Mouse (Mus musculus): ENCODE results near the gene Asic2. TPM values are rescaled to one million over a fixed set of nuclear protein-coding genes. Genes with fewer than 3 reads are reported as not detected.

The Asic2 gene
- polyA plus RNA-seq, 1 experiment from 2014 or later: 16.2 TPM

DNA sequence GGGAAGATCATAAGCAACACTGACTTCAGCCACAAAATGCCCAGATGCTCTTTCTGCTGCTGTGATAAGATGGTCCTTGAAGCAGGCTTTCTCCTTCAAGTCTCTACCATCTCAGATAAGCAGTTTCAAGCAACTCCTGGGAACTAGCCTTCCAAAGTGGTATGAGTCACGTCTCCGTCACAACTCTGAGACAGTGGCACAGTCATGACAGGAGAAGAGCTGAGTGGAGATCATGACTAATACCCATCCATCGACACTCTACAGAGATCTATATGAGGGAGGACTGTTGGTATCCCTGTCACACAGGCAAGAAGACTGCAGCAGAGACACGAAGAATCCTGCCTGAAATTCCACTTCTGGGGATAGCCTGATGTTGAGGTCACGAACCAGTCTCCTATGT is 1049.9 kb downstream of the Asic2 start:
- H3K36me3 ChIP-seq (ENCODE audit: control insufficient read depth, insufficient read depth, low read length): peaks cover 4% of the 10 kb centered on the region; the same call in 1 of the 2 replicates
- H3K4me2 ChIP-seq (ENCODE audit: low read length): no peak overlapping the region
- no peak overlapping the region for H3K4me3 ChIP-seq (ENCODE audit: low read depth, low read length)
- no peak overlapping the region for H3K27ac ChIP-seq (ENCODE audit: low read length)
- H3K4me1 ChIP-seq (ENCODE audit: control insufficient read depth, insufficient read depth, low read length): peaks cover 2% of the 10 kb centered on the region; the same call in 1 of the 2 replicates
- H3K27me3 ChIP-seq (ENCODE audit: control insufficient read depth, insufficient read depth, low read depth, low read length): no peaks in the 10 kb centered on the region
- no peak for ATAC-seq
- no peak overlapping the region for H3K9ac ChIP-seq (ENCODE audit: low read depth, low read length)
- 86% methylated on average over 5 of the region's 5 CpGs for WGBS
- no peaks in the 10 kb centered on the region; the same call in 1 of the 2 replicates for H3K9me3 ChIP-seq (replicated peaks; ENCODE audit: control insufficient read depth, low read length, poor library complexity, severe bottlenecking)

DNA sequence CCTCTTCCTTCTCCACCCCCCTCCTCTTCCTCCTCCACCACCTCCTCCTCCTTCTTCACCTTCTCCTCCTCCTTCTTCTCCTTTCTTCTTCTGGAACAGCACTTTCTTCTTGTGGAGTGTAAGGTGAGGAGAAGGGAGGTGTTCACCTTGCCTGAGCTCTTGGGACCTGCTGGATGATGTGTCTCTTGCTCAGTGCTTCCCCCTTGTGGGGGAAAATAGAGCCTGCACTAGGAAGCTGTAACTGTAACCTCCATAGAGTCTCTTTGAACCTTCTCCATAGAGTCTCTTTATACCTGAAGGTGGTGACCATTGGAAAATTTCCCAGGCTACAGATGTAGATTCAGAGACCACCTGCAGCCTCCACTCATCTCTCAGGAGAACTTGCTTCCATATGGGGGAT is 1050.6 kb downstream of the Asic2 start:
- H3K27ac ChIP-seq (ENCODE audit: low read length): no peak overlapping the region
- H3K4me1 ChIP-seq (ENCODE audit: control insufficient read depth, insufficient read depth, low read length): no peaks in the 10 kb centered on the region
- no peak overlapping the region for H3K4me3 ChIP-seq (ENCODE audit: low read depth, low read length)
- H3K9ac ChIP-seq (ENCODE audit: low read depth, low read length): no peak overlapping the region
- no peak for ATAC-seq
- peaks cover 4% of the 10 kb centered on the region; the same call in 1 of the 2 replicates for H3K36me3 ChIP-seq (ENCODE audit: control insufficient read depth, insufficient read depth, low read length)
- H3K4me2 ChIP-seq (ENCODE audit: low read length): no peak overlapping the region
- no peaks in the 10 kb centered on the region for H3K27me3 ChIP-seq (ENCODE audit: control insufficient read depth, insufficient read depth, low read depth, low read length)
- H3K9me3 ChIP-seq (replicated peaks; ENCODE audit: control insufficient read depth, low read length, poor library complexity, severe bottlenecking): no peaks in the 10 kb centered on the region; the same call in 1 of the 2 replicates

DNA sequence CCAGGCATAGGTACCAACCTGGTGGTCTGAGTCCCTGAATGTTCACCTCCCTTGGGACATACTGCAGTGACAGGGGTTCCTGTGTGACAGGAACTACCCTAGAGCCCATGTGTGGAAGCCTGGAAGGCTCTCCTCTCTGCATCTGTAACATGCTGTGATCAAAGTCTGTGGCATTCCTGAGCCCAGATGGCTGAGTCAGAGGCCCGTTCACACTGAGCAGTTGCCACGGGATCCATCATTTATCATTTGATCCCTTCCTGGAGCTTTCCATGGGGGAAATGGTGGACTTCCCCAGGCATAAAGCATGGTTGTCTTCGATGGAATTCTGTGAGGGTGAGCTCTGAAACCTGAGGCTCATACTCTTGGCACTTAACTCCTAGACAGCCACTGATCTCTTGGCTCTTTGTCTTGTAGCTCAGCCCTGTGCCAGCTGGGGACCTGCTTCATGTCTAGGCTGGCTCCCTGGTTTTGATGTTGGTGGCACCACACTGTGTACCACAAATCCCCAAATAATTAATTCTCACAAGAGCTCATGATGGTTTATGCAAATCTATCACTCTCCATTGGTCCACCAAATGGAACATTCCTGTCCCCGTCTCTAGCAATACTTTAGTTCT is 1054.7 kb downstream of the Asic2 start:
- no peak overlapping the region for H3K27ac ChIP-seq (ENCODE audit: low read length)
- no peaks in the 10 kb centered on the region for H3K4me1 ChIP-seq (ENCODE audit: control insufficient read depth, insufficient read depth, low read length)
- H3K27me3 ChIP-seq (ENCODE audit: control insufficient read depth, insufficient read depth, low read depth, low read length): no peaks in the 10 kb centered on the region
- H3K36me3 ChIP-seq (ENCODE audit: control insufficient read depth, insufficient read depth, low read length): peaks cover 4% of the 10 kb centered on the region; the same call in 1 of the 2 replicates
- WGBS: 47% methylated on average over 4 of the region's 4 CpGs
- no peak for ATAC-seq
- H3K4me3 ChIP-seq (ENCODE audit: low read depth, low read length): no peak overlapping the region
- H3K4me2 ChIP-seq (ENCODE audit: low read length): no peak overlapping the region
- no peak overlapping the region for H3K9ac ChIP-seq (ENCODE audit: low read depth, low read length)
- no peaks in the 10 kb centered on the region; the same call in 1 of the 2 replicates for H3K9me3 ChIP-seq (replicated peaks; ENCODE audit: control insufficient read depth, low read length, poor library complexity, severe bottlenecking)

DNA sequence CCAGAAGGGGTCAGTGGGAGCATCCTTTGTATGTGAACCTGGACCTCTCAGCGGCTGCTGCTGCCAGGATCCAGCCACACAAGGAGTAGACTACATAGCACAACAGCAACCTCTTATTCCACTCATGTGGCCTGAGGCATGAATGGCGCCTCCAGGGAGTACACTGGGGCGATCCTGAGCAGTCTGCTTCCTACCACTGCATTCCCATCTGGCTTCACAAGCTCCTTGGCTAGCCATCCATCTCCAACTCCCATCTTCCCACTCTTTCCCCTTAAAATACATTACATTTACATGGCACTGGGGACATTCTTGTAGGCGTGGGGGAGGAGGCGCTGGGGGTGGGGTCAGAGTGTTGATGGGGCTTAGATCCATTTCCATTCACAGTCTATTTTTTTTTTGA is 1055.5 kb downstream of the Asic2 start:
- no peak overlapping the region for H3K9ac ChIP-seq (ENCODE audit: low read depth, low read length)
- 86% methylated on average over 5 of the region's 5 CpGs for WGBS
- no peak for ATAC-seq

DNA sequence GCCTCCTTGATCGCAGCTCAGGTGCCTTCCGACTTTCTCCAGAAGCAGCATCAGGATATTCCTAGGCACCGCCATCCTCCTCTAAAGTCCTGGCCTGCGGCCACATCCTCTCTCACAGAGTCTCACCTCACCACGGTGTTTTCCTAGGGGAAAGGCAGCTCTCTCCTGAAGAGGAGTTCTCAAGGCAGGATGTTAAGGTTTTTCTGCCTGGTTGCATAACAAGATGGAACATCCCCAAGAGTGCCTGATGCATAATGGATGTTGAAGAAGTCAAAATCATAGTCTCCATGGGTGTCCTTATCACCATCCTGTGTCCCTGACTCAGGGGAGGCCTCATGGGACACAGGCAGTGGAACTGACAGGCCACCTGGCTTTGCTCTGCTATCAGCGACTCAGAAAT is 1060.4 kb downstream of the Asic2 start:
- H3K9me3 ChIP-seq (replicated peaks; ENCODE audit: control insufficient read depth, low read length, poor library complexity, severe bottlenecking): no peaks in the 10 kb centered on the region
- no peaks in the 10 kb centered on the region for H3K27me3 ChIP-seq (ENCODE audit: control insufficient read depth, insufficient read depth, low read depth, low read length)
- WGBS: 93% methylated on average over 6 of the region's 6 CpGs
- H3K36me3 ChIP-seq (ENCODE audit: control insufficient read depth, insufficient read depth, low read length): no peaks in the 10 kb centered on the region
- no peak for ATAC-seq
- no peak overlapping the region for H3K4me3 ChIP-seq (ENCODE audit: low read depth, low read length)
- H3K4me1 ChIP-seq (ENCODE audit: control insufficient read depth, insufficient read depth, low read length): no peaks in the 10 kb centered on the region
- H3K9ac ChIP-seq (ENCODE audit: low read depth, low read length): no peak overlapping the region
- H3K27ac ChIP-seq (ENCODE audit: low read length): no peak overlapping the region
- H3K4me2 ChIP-seq (ENCODE audit: low read length): no peak overlapping the region

More for the DNA sequence above, 1055.5 kb downstream of the Asic2 start:
- Histone ChIP-seq H3K27ac (ENCODE audit: low read length) (no peak overlapping the region), H3K27me3 (ENCODE audit: control insufficient read depth, insufficient read depth, low read depth, low read length) (no peaks in the 10 kb centered on the region), H3K36me3 (ENCODE audit: control insufficient read depth, insufficient read depth, low read length) (peaks cover 4% of the 10 kb centered on the region; the same call in 1 of the 2 replicates), H3K4me1 (ENCODE audit: control insufficient read depth, insufficient read depth, low read length) (no peaks in the 10 kb centered on the region), H3K9me3 (replicated peaks; ENCODE audit: control insufficient read depth, low read length, poor library complexity, severe bottlenecking) (no peaks in the 10 kb centered on the region; the same call in 1 of the 2 replicates), H3K4me3 (ENCODE audit: low read depth, low read length) (no peak overlapping the region), H3K4me2 (ENCODE audit: low read length) (no peak overlapping the region)

DNA sequence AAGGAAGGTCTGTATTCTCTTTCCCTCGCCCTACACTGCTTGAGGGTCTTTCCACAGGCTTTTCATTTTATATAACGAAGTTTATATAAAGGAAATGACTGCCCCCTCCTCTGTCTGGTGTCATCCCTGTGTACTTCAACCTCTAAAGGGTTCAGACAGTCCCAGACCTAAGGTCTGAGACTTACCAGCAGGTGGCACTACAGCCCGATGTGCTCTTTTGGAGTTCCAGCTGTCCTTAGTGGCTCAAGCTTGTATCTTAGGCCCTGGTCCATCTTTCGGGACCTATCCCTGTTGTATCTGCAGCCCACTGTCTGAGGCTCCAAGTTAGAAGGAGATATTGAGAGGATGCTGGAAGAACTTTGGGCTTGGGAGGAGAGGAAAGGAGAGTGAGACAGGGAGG is 1061.8 kb downstream of the Asic2 start:
- Histone ChIP-seq H3K9me3 (replicated peaks; ENCODE audit: control insufficient read depth, low read length, poor library complexity, severe bottlenecking) (no peaks in the 10 kb centered on the region), H3K27ac (ENCODE audit: low read length) (no peak overlapping the region), H3K4me3 (ENCODE audit: low read depth, low read length) (no peak overlapping the region), H3K4me2 (ENCODE audit: low read length) (no peak overlapping the region), H3K4me1 (ENCODE audit: control insufficient read depth, insufficient read depth, low read length) (no peaks in the 10 kb centered on the region), H3K36me3 (ENCODE audit: control insufficient read depth, insufficient read depth, low read length) (no peaks in the 10 kb centered on the region), H3K27me3 (ENCODE audit: control insufficient read depth, insufficient read depth, low read depth, low read length) (no peaks in the 10 kb centered on the region), H3K9ac (ENCODE audit: low read depth, low read length) (no peak overlapping the region)
- ATAC-seq: no peak
- WGBS: 31% methylated on average over 4 of the region's 4 CpGs

DNA sequence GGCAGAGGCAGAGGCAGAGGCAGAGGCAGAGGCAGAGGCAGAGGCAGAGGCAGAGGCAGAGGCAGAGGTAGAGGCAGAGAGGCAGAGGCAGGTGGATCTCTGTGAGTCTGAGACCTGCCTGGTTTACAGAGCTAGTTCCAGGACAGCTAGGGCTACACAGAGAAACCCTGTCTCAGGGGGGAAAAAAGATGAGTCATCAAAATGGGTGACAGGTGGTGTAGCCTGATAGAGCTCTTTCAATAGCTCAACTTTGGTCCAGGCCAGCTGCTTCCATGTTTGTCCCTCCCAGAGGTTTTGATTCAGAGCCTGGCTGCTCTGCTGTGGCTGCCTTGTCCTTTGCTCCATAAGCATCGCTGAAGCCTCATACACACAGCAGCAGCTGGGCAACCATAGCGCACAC is 1063.7 kb downstream of the Asic2 start:
- ATAC-seq: no peak
- Histone ChIP-seq H3K4me3 (ENCODE audit: low read depth, low read length) (no peak overlapping the region), H3K27me3 (ENCODE audit: control insufficient read depth, insufficient read depth, low read depth, low read length) (no peaks in the 10 kb centered on the region), H3K36me3 (ENCODE audit: control insufficient read depth, insufficient read depth, low read length) (no peaks in the 10 kb centered on the region), H3K4me1 (ENCODE audit: control insufficient read depth, insufficient read depth, low read length) (no peaks in the 10 kb centered on the region), H3K9me3 (replicated peaks; ENCODE audit: control insufficient read depth, low read length, poor library complexity, severe bottlenecking) (no peaks in the 10 kb centered on the region), H3K4me2 (ENCODE audit: low read length) (no peak overlapping the region), H3K27ac (ENCODE audit: low read length) (no peak overlapping the region), H3K9ac (ENCODE audit: low read depth, low read length) (no peak overlapping the region)
- WGBS: 56% methylated on average over 2 of the region's 2 CpGs

DNA sequence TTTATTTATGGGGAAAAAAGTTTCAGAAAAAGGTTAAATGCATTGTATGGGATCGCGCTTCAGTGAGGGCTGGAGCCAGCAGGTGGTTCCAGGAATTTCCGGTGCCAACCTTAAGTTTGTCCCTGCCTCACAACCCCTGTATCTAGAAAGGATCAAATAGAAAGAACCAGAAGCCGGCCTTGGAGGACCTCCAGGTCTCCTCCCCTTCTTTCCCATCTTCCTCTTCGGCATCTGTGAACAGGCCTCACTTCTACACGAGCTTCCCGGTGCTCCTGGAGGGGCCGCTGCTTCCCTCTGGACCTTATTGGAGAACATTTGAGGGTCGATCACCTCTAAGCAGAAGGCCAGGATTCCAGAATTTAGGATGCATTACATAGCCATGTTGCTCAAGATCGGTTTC is 1064.8 kb downstream of the Asic2 start:
- no peak for ATAC-seq
- Histone ChIP-seq H3K9ac (ENCODE audit: low read depth, low read length) (no peak overlapping the region), H3K27me3 (ENCODE audit: control insufficient read depth, insufficient read depth, low read depth, low read length) (no peaks in the 10 kb centered on the region), H3K4me2 (ENCODE audit: low read length) (no peak overlapping the region), H3K27ac (ENCODE audit: low read length) (no peak overlapping the region), H3K9me3 (replicated peaks; ENCODE audit: control insufficient read depth, low read length, poor library complexity, severe bottlenecking) (no peaks in the 10 kb centered on the region), H3K36me3 (ENCODE audit: control insufficient read depth, insufficient read depth, low read length) (no peaks in the 10 kb centered on the region), H3K4me3 (ENCODE audit: low read depth, low read length) (no peak overlapping the region), H3K4me1 (ENCODE audit: control insufficient read depth, insufficient read depth, low read length) (no peaks in the 10 kb centered on the region)
- WGBS: 90% methylated on average over 10 of the region's 10 CpGs

DNA sequence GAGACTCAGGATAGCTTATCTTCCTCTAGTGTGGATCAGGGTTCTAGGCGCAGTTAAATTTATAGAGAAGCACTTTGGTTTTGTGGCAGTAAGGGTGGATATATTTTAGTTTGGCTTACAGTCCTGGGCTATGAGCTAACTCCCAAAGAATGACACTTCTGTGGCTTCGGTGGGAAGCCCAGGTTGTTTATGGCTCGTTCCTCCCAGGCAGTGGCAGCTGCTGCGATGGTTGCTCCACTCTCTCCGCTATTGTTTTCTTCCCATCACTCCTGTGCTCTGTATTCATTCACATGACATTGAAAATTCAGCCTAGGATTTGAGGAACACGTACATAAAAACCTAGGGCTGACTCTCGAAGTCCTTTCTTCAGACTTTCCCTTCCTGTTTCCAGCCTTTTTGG is 1065.6 kb downstream of the Asic2 start:
- ATAC-seq: no peak
- Histone ChIP-seq H3K4me2 (ENCODE audit: low read length) (no peak overlapping the region), H3K9ac (ENCODE audit: low read depth, low read length) (no peak overlapping the region), H3K27ac (ENCODE audit: low read length) (no peak overlapping the region), H3K4me1 (ENCODE audit: control insufficient read depth, insufficient read depth, low read length) (no peaks in the 10 kb centered on the region), H3K9me3 (replicated peaks; ENCODE audit: control insufficient read depth, low read length, poor library complexity, severe bottlenecking) (no peaks in the 10 kb centered on the region), H3K27me3 (ENCODE audit: control insufficient read depth, insufficient read depth, low read depth, low read length) (no peaks in the 10 kb centered on the region), H3K4me3 (ENCODE audit: low read depth, low read length) (no peak overlapping the region), H3K36me3 (ENCODE audit: control insufficient read depth, insufficient read depth, low read length) (no peaks in the 10 kb centered on the region)
- WGBS: 68% methylated on average over 7 of the region's 7 CpGs
